Mouse (Mus musculus): ENCODE measurements around the gene Zscan21.

- TF ChIP-seq CTCF (conservative IDR thresholded peaks at IDR 0.05; ENCODE audit: insufficient read depth, insufficient read length, low read depth, low read length) (no peak), POLR2A (IDR thresholded peaks at IDR 0.05; ENCODE audit: low read depth, low read length) (no peak)
Measured at GRCm38 (mm10) chr5:138076148-138076547, 40.6 kb upstream of the Zscan21 start.

All from kidney, adult 2 months (tissue).